Mouse (Mus musculus) stomach, embryonic 16.5 days (tissue): ENCODE results near the gene Mier2. TPM values are rescaled to one million over a fixed set of nuclear protein-coding genes. Genes with fewer than 3 reads are reported as not detected.

Experiments
- ATAC-seq: fragments of 200-750 bp; cut with Nextera tagmentation; 2 replicates; pipeline ENCODE4 v1.8.0; 2017; ENCODE audit warnings: moderate number of reproducible peaks, moderate TSS enrichment; ENCODE audit not compliant: insufficient read depth, low FRiP score
- H3K27ac ChIP-seq: fragments of 300-500 bp; sonication (generic); 2 replicates; pipeline ENCODE4 v1.5.1; 2014; ENCODE audit warnings: low read length
- H3K27me3 ChIP-seq: fragments of 300-500 bp; sonication (generic); 2 replicates; pipeline ENCODE4 v1.6.1; 2014; ENCODE audit warnings: low read length, control low read depth, mixed read lengths; ENCODE audit not compliant: control insufficient read depth, insufficient read depth
- H3K36me3 ChIP-seq: fragments of 300-500 bp; sonication (generic); 2 replicates; pipeline ENCODE4 v1.6.1; 2014; ENCODE audit warnings: low read length; ENCODE audit not compliant: control insufficient read depth, insufficient read depth
- H3K4me1 ChIP-seq: fragments of 300-500 bp; sonication (generic); 2 replicates; pipeline ENCODE4 v1.6.1; 2014; ENCODE audit warnings: low read length, control low read depth, mixed read lengths; ENCODE audit not compliant: control insufficient read depth, insufficient read depth
- H3K4me2 ChIP-seq: fragments of 300-500 bp; sonication (generic); 2 replicates; pipeline ENCODE4 v1.6.1; 2014; ENCODE audit warnings: low read depth, low read length, mixed read lengths
- H3K4me3 ChIP-seq: fragments of 300-500 bp; sonication (generic); replicated peaks from 2 replicates; pipeline ENCODE4 v1.5.1; 2014; ENCODE audit warnings: mild to moderate bottlenecking, low read length
- H3K9ac ChIP-seq: fragments of 300-500 bp; sonication (generic); 2 replicates; pipeline ENCODE4 v1.6.1; 2014; ENCODE audit warnings: low read length
- H3K9me3 ChIP-seq: fragments of 300-500 bp; sonication (generic); replicated peaks from 2 replicates; pipeline ENCODE4 v1.6.1; 2016; ENCODE audit warnings: low read length, control low read depth; ENCODE audit not compliant: control insufficient read depth
- WGBS: fragments of 180-500 bp; shearing (Covaris S2); extraction: QIAGEN DNeasy Blood & Tissue Kit; methylation state at CpG from one replicate; pipeline ENCODE4 v1.1.7; 2014; 5-methylcytosine and 5-hydroxymethylcytosine counted together
- polyA plus RNA-seq: library from polyadenylated mRNA; unstranded; fragments of >200 nt; fragmentation: Nextera tagmentation; extraction: Ambion mirVana; gene quantifications from 2 replicates; pipeline ENCODE4 v1.2.1, GENCODE M21; 2015

The Mier2 gene
- polyA plus RNA-seq, result 40.7 and 46.8 TPM in 2 replicates

GRCm38 (mm10) chr10:79554330-79555237 is at the start of gene Mier2:
Mier2 (minus strand) TSS chr10:79555199.
- under 1% methylated on average over 101 of the region's 108 CpGs for WGBS
- H3K27me3 ChIP-seq, result no peaks in the 10 kb centered on the region
- peaks cover 19% of the 10 kb centered on the region for H3K4me1 ChIP-seq
- ATAC-seq, result peak; percentile 89
- H3K27ac ChIP-seq, result peak within 1 kb of the TSS; percentile 36
- H3K4me2 ChIP-seq, result peak within 1 kb of the TSS; percentile 89
- peak within 1 kb of the TSS; percentile 97 for H3K9ac ChIP-seq
- H3K36me3 ChIP-seq, result peaks cover 4% of the 10 kb centered on the region; the same call in 1 of the 2 replicates
- H3K4me3 ChIP-seq, result peak within 1 kb of the TSS; percentile 87
- H3K9me3 ChIP-seq, result no peaks in the 10 kb centered on the region

GRCm38 (mm10) chr10:79597936-79598230 is 42.9 kb upstream of the Mier2 start:
- Histone ChIP-seq H3K4me1 (no peaks in the 10 kb centered on the region), H3K36me3 (no peaks in the 10 kb centered on the region), H3K9me3 (no peaks in the 10 kb centered on the region), H3K4me3 (no peak overlapping the region), H3K27ac (no peak overlapping the region), H3K9ac (no peak overlapping the region), H3K27me3 (peaks cover 9% of the 10 kb centered on the region; the same call in 1 of the 2 replicates), H3K4me2 (no peak overlapping the region)
- 76% methylated on average over 4 of the region's 4 CpGs for WGBS
- no peak for ATAC-seq

- 38% methylated on average over 13 of the region's 13 CpGs for WGBS
- Histone ChIP-seq H3K4me3 (no peak overlapping the region), H3K27ac (no peak overlapping the region), H3K4me2 (no peak overlapping the region), H3K9me3 (no peaks in the 10 kb centered on the region), H3K36me3 (no peaks in the 10 kb centered on the region), H3K4me1 (no peaks in the 10 kb centered on the region), H3K9ac (no peak overlapping the region), H3K27me3 (peaks cover 9% of the 10 kb centered on the region; the same call in 1 of the 2 replicates)
- no peak for ATAC-seq
Measured at GRCm38 (mm10) chr10:79597051-79597935, 42.3 kb upstream of the Mier2 start.

GRCm38 (mm10) chr10:79595590-79595929 is 40.6 kb upstream of the Mier2 start:
- no peak for ATAC-seq
- Histone ChIP-seq H3K4me3 (no peak overlapping the region), H3K9ac (no peak overlapping the region), H3K4me2 (no peak overlapping the region), H3K9me3 (no peaks in the 10 kb centered on the region), H3K27ac (no peak overlapping the region), H3K36me3 (no peaks in the 10 kb centered on the region), H3K27me3 (peaks cover 9% of the 10 kb centered on the region; the same call in 1 of the 2 replicates), H3K4me1 (no peaks in the 10 kb centered on the region)
- 46% methylated on average over 8 of the region's 8 CpGs for WGBS

- peaks cover 9% of the 10 kb centered on the region; the same call in 1 of the 2 replicates for H3K27me3 ChIP-seq
- no peak overlapping the region for H3K27ac ChIP-seq
- no peak overlapping the region for H3K4me2 ChIP-seq
- H3K4me3 ChIP-seq, result no peak overlapping the region
- WGBS, result 17% methylated on average over 17 of the region's 17 CpGs
- H3K36me3 ChIP-seq, result no peaks in the 10 kb centered on the region
- H3K4me1 ChIP-seq, result no peaks in the 10 kb centered on the region
- ATAC-seq, result peak; percentile 80; the same call in 1 of the 2 replicates
- H3K9me3 ChIP-seq, result no peaks in the 10 kb centered on the region
- no peak overlapping the region for H3K9ac ChIP-seq
Measured at GRCm38 (mm10) chr10:79594872-79595589, 40.0 kb upstream of the Mier2 start.

GRCm38 (mm10) chr10:79594111-79594510 is 39.1 kb upstream of the Mier2 start:
- H3K9me3 ChIP-seq, result no peaks in the 10 kb centered on the region
- peaks cover 9% of the 10 kb centered on the region; the same call in 1 of the 2 replicates for H3K27me3 ChIP-seq
- H3K9ac ChIP-seq, result no peak overlapping the region
- H3K4me2 ChIP-seq, result no peak overlapping the region
- no peak overlapping the region for H3K4me3 ChIP-seq
- H3K4me1 ChIP-seq, result no peaks in the 10 kb centered on the region
- H3K27ac ChIP-seq, result no peak overlapping the region
- ATAC-seq, result no peak
- 50% methylated on average over 6 of the region's 6 CpGs for WGBS
- H3K36me3 ChIP-seq, result no peaks in the 10 kb centered on the region

- H3K27me3 ChIP-seq, result peaks cover 2% of the 10 kb centered on the region; the same call in 1 of the 2 replicates
- H3K4me1 ChIP-seq, result no peaks in the 10 kb centered on the region
- no peak for ATAC-seq
- no peak overlapping the region for H3K4me2 ChIP-seq
- no peak overlapping the region for H3K27ac ChIP-seq
- no peaks in the 10 kb centered on the region for H3K36me3 ChIP-seq
- H3K9me3 ChIP-seq, result no peaks in the 10 kb centered on the region
- no peak overlapping the region for H3K9ac ChIP-seq
- H3K4me3 ChIP-seq, result no peak overlapping the region
- WGBS, result 88% methylated on average over 1 of the region's 1 CpGs
Measured at GRCm38 (mm10) chr10:79590702-79591101, 35.7 kb upstream of the Mier2 start.

GRCm38 (mm10) chr10:79587752-79588126 is 32.7 kb upstream of the Mier2 start:
- Histone ChIP-seq H3K27me3 (no peaks in the 10 kb centered on the region), H3K4me1 (no peaks in the 10 kb centered on the region), H3K36me3 (no peaks in the 10 kb centered on the region), H3K9ac (no peak overlapping the region), H3K4me2 (no peak overlapping the region), H3K27ac (no peak overlapping the region), H3K4me3 (no peak overlapping the region), H3K9me3 (no peaks in the 10 kb centered on the region)
- WGBS, result 67% methylated on average over 4 of the region's 4 CpGs
- no peak for ATAC-seq
